Mouse (Mus musculus) splenic B cell, adult 2 months (primary cell): ENCODE results near the gene Plac1.

Experiments
- DNase-seq: peaks from one replicate; pipeline ENCODE4 v3.0.0-alpha.2; 2011; ENCODE audit warnings: low read depth, low spot score
- H3K27me3 ChIP-seq: 2 replicates; pipeline ENCODE4 v1.6.1; 2012; ENCODE audit warnings: mild to moderate bottlenecking, low read length, moderate library complexity, mixed read lengths; ENCODE audit not compliant: control insufficient read depth, poor library complexity, insufficient read depth, severe bottlenecking
- H3K36me3 ChIP-seq: 2 replicates; pipeline ENCODE4 v1.6.1; 2012; ENCODE audit warnings: mild to moderate bottlenecking, low read length, moderate library complexity, mixed read lengths; ENCODE audit not compliant: control insufficient read depth, poor library complexity, insufficient read depth, severe bottlenecking

The Plac1 gene

DNA sequence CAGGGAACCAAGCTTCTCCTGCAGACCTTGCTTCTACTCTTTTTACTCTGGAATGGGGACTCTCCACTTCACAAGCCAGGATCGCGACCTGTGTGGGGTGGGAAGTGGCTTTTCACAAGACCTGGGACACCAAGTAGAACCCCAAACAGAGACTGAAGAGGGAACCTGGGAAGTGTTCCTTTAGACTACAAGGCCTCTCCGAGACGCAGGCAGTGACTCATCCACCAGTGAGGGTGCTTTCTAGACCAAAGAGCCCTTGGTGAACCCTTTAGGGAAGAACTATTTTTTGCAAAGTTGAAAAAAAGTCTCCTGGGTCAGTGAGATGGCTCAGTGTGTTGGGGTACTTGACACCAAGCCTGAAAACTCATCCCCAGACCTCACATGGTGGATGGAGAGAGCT, 129.8 kb downstream of the Plac1 start:
- no peaks in the 10 kb centered on the region for H3K36me3 ChIP-seq
- DNase-seq = no peak
- no peaks in the 10 kb centered on the region for H3K27me3 ChIP-seq

DNA sequence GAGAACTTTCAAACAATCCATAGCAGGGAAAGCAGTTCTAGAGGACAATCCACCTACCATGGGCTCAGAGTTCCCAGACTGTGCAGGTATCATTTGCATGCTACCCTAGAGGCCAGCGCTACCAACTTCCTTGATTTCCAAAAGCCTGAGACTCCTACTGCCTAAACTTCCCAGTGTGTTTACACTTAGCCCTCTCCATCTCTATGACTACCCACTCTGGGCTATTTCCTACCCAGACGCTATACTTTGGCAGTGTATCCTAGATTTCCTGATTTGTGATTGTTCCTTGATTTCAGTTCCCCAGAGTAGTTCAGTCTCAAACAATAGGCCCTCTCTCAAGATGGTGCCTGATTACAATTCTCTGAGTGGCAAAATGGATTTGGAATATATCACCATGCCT, 132.8 kb downstream of the Plac1 start:
- H3K36me3 ChIP-seq = no peaks in the 10 kb centered on the region
- DNase-seq = no peak

DNA sequence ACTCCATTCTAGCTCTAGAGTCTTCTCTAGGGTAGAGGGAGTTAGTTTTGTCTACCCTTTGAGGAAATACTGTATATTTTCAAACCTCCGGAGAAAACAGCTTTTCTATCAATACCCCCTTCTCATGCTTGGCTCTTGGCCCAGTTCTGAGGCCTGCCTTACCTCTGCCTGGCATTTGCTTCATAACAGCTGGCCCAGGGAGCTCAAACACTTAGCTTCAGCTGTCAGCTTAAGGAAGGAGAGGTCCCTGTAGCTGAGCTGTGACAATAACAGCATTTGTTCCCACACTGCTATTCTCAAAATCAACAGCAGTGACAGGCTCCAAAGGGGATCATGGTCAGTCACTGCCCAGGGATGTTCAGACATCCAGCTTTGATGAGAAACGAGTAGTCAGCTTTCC, 138.7 kb downstream of the Plac1 start:
- DNase-seq = no peak
- H3K27me3 ChIP-seq = no peaks in the 10 kb centered on the region
- no peaks in the 10 kb centered on the region for H3K36me3 ChIP-seq

More for the DNA sequence above, 132.8 kb downstream of the Plac1 start:
- H3K27me3 ChIP-seq = no peaks in the 10 kb centered on the region

DNA sequence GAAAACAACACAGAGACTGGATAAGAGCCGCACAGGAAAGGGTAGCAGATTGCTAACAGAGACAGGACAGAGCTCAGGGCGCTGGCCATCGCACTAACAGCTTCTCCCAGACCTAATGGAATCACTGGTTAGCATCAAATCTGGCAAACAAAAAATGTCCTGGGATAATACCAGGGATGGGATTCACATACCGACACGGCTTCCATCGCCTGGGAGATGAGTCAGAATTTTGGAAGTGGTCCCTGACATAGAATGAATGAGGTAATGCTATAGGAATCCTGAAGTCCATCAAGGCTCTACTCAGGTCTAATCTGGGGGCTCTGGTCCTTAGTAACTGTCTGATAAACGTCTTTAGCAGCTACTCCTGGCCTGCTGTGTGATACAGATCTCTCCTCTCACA, 140.0 kb downstream of the Plac1 start:
- no peak for DNase-seq

DNA sequence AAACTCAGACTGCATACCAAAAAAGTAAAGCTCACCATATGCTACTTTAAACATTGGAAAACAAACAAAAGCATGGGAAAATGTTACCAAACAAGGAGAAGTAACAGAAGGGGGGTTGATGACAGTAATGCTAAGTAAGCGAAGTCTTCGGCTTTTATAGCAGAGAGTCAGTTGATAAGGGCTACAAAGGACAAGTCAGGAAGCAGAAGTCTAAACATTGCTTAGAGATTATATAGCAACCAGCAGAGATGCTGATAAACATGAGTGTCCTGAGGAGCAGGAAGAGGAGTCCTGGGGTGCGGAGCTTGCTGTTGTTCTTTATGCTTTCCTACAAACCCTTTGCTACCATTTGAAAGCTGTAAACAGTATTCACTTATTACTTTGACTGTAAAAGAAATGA, 140.6 kb downstream of the Plac1 start:
- DNase-seq = no peak
- Histone ChIP-seq H3K36me3 (no peaks in the 10 kb centered on the region), H3K27me3 (no peaks in the 10 kb centered on the region)

More for the DNA sequence above, 140.0 kb downstream of the Plac1 start:
- Histone ChIP-seq H3K27me3 (no peaks in the 10 kb centered on the region), H3K36me3 (no peaks in the 10 kb centered on the region)

DNA sequence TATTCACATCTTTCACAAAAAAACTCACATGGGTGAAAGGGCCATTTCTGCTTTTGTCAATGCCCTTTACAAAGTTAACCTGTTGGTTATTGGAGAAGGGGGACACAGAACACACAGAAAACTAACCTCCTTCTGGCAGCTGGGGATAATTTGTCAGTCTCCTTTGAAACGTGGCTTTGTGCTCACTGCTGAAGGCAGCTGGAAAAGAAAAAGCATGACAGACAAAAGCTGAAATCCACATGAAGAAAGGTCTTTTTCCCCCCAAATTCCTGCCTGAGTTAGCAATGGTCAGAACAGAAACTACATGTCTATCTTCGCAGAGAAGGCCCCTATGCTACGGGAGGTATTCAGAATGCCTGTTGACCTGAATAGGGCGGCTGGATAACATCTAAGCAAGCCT, 141.6 kb downstream of the Plac1 start:
- no peaks in the 10 kb centered on the region for H3K36me3 ChIP-seq
- DNase-seq = no peak

DNA sequence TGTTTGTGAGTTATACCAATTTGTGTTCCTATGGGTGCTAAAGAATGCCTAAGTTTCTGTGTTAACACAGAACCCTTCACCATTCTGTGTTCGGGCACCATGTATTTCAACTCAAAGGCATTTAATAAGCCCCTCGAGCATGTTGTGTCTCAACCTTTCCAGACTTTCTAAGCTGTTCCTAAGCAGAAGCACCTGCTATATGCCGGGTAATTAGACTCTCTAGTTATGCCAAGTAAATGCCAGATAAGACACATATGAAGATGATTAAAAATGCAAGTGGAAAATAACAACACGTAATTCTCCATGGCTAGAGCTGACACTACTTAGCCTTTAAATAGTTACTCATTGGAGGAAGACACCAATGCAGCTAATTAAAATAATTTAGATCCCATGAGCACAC, 142.1 kb downstream of the Plac1 start:
- no peak for DNase-seq
- no peaks in the 10 kb centered on the region for H3K36me3 ChIP-seq
- H3K27me3 ChIP-seq = no peaks in the 10 kb centered on the region

More for the DNA sequence above, 141.6 kb downstream of the Plac1 start:
- no peaks in the 10 kb centered on the region for H3K27me3 ChIP-seq

DNA sequence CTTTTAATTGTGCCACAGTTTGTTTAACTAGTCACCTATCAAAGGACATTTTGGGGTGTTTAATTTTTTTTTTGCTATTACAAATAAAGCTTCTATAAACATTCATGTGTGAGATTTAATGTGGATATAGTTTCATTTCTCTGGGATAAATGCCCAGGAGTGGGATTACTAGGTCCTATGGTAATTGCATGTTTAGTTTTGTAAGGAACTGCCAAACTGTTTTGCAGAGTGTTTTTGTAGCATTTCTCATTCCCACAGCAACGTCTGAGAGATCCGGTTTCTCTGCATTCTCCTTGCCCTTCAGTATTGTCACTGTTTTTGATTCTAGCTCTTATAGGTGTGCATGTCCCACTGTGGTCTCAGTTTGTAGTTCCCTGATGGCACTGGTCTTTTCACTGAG, 146.5 kb downstream of the Plac1 start:
- DNase-seq = no peak
- Histone ChIP-seq H3K36me3 (no peaks in the 10 kb centered on the region), H3K27me3 (no peaks in the 10 kb centered on the region)

DNA sequence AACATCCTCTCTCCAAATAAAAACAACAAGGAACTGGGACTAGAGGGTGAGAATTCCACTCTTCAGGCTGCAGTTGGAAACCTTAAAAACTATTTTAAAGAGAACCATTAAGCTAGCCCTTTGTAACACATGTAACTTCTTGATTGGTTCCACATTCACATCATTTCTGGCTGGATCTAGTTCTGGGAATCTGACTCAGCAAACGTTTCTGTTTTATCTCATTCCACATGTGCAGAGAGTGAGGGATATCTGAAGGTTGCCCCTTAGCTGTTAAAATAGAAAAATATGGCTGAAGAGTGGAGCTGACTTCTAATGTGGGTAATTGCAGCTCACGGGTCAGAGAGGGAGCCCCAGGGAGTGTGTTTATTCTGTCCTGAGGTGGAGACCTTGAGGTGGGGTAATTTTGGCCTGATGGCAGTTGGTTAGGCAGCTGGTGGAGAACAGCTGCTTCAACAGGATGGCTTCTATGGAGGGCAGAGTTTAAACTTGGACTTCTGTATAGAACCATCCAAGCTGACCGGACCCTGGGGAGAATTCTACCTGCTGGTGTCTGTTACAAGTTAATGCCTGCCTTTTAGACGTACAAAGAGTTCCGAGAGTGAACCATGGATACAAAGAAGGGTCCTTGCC, 151.1 kb downstream of the Plac1 start:
- DNase-seq = no peak
- Histone ChIP-seq H3K36me3 (no peaks in the 10 kb centered on the region), H3K27me3 (no peaks in the 10 kb centered on the region)

DNA sequence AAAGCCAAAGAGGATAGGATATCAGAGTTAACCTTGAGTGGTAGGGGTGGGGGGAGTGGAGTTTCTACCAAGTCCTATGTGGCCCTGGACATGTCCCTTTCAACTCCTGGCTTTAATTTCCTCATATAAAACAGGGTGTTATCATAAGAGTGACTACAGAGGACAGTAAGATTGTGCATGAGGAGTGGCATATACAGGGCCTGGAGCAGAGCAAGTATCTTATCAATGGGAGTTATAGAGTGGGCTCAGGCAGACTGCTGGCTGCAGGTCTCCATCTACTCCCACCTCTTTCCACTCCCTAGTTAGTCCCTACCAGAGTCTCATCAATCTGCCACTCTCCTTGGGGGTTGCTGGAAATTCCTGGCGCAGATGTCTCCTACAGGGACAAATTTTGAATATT, 152.7 kb downstream of the Plac1 start:
- DNase-seq = no peak
- no peaks in the 10 kb centered on the region for H3K36me3 ChIP-seq
- no peaks in the 10 kb centered on the region for H3K27me3 ChIP-seq

DNA sequence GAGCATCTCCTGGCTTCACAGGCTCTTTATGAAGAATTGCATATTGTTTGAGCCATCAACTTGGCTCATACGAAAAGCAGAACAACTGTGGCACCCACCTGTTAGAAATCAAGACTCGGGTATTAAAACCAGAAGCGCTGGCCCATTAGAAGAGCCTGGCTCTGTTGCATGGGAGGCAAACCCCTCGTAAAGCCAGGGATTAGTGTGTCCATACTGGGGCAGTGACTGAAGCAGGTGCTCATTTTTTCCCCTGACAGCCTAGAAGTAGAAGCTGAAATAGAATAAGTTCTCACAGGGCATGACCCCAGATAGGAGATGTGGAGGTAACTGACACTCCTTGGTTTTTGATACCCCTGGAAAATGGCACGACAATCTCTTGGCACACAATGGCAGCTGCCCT, 154.4 kb downstream of the Plac1 start:
- Histone ChIP-seq H3K27me3 (no peaks in the 10 kb centered on the region), H3K36me3 (no peaks in the 10 kb centered on the region)
- no peak for DNase-seq

DNA sequence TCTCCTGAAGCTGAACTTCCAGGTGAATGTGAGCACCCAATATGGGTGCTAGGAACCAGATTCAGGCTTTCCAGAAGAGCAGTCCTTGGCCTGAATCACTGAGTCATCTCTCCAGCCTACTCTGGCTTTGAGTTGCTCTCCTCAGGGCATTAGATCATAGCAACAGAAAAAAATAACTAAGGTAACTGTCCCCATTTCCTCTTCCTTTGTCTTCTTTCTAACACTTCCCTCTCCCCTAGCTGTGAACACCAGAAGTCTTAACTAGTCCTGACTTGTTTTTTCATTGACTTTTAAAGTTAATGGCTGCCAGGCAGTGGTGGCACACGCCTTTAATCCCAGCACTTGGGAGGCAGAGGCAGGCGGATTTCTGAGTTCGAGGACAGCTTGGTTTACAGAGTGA, 175.5 kb downstream of the Plac1 start:
- Histone ChIP-seq H3K36me3 (no peaks in the 10 kb centered on the region), H3K27me3 (no peaks in the 10 kb centered on the region)
- no peak for DNase-seq

DNA sequence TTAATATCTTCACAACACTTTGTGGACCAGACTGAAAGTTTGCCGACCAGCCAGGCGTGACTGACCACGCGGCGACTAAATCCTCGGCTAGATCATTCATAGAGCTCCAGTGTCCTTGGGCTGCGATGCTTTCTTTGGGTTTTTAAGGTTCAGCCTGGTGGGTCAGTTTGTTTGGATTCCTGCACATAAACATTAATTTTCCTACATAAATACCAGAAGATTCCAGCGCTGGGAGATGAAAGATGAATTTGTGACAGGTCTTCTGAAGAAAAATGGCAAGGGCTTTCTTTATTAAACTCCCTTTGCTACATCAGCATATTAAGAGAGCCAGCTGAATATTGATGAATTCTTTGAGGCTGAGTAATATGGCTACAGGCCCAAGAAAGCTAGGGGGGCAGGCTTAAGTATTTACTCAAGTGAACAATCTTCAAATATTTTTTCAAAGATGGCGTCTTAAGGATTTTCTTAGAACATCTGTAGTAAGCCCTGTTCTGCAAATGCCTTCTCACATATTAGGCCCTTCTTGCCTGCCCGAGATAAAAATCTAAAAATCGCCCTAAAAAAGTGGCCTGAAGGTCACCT, 180.4 kb downstream of the Plac1 start:
- no peak for DNase-seq
- no peaks in the 10 kb centered on the region for H3K27me3 ChIP-seq
- no peaks in the 10 kb centered on the region for H3K36me3 ChIP-seq

DNA sequence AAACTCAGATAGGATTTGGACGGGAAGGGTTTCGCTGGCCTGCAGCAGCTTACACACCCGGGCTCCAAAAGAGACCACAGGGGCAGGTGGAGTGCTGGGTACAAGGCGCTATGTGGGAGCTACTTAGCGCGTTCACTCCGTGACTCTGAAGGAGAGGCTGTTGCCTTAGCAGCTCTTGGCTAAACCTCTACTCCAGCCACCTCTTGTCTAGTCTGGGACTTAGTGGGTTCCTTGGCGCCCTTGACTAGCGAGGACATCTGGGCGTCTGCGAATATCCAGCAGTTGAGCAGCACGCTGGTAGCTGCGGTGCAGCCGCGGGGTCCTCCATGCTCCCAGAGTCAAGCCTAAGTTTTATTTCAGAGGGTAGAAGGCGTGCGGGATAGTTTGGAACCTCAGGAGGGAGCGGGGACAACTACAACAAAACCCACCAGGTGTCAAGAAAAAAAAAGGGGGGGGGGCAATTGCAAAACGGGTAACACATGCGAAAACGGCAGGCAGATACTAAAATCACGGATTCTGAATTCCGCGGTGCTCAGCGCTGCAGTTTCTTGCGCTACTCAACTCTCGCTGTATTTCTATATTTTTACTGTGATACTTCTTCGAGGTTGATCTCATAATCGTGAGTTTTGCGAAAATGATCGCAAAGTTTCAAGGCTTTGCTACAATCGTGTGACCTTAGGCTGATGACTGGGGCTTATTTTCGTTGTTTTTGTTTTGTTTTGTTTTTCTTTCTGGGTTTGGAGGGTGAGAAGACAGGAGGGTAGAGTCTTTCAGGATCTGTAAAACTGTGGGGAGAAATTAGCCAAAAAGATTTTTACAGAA, 181.2 kb downstream of the Plac1 start:
- Histone ChIP-seq H3K36me3 (no peaks in the 10 kb centered on the region), H3K27me3 (no peaks in the 10 kb centered on the region)
- DNase-seq = peak; percentile 29

DNA sequence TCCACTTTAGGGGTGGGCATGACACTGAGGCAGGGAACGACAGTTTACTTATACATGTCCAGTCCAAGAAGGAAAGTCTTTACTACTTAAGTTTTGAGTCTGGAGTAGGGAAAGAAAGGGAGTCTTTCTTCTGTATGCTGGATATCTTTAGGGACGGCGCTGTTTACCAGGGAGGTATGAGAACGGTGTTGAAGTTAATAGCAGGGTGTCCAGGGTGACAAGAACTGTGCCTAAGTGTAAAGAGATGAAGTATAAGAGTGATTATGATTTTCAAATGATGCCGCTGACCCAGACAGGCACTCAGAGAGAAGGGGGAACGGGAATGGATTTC, 182.2 kb downstream of the Plac1 start:
- no peak for DNase-seq
- no peaks in the 10 kb centered on the region for H3K36me3 ChIP-seq
- no peaks in the 10 kb centered on the region for H3K27me3 ChIP-seq
